Mouse (Mus musculus): ENCODE measurements around the gene Nemf.

The Nemf gene

DNA sequence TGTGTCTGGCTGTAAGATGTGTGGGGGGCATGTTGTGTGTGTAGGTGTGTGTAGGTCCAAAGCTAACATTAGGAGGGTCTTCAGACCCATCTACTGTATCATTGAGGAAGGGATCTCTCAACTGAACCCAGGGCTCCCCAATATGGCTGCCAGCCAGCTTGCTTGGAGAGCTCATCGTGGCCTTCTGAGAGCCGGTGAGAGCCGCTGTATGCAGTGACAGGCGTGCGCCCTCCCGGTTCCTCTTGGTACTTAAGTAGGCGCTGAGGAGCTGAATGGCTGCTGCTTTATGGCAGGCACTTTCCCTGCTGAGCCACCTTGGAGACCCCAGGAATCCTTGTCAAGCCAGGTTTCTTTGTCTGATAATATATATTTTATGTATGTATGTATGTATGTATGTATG is 50.6 kb downstream of the Nemf start:
- in situ Hi-C loops (cut with MboI, MseI): loop anchor here (10.0 kb wide), 1 partner anchor 92 kb away; no protein-coding TSS in a partner anchor

DNA sequence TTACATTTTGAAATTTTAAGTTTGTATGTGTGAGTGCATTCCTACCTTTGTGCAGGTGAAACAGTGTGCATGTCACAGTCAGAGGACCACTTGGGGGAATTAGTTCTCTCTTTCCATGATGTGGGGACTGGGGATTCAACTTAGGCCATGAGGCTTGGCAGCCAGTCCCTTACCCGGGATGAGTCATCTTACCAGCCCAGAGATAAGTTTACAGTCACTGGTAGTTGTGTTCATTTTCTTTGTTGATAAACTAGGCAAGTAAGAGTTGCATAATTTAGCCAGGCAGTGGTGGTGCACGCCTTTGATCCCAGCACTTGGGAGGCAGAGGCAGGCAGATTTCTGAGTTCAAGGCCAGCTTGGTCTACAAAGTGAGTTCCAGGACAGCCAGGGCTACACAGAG is 52.9 kb downstream of the Nemf start:
- in situ Hi-C loops (cut with MboI, MseI): loop anchor here (10.0 kb wide), 1 partner anchor 89 kb away; no protein-coding TSS in a partner anchor

DNA sequence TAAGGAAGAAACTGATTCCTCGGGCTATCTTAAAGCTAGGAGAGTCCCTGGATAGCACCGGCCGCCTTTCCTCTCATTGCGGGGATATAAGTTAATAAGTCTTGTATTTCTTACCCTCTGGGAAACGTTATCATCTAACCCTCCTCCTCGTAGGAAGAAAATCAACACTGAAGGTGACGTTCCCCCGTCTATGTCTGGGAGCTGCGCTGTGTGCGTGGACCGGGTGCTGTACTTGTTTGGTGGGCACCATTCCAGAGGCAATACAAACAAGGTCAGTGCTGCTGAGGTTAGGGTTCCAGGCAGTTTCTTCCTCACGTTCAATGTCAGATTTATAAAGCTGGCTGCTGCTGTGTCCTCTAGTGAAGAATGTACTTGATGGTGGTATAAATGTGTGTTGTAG is 54.8 kb downstream of the Nemf start:
- in situ Hi-C loops (cut with MboI, MseI): loop anchor here (10.0 kb wide), 1 partner anchor 87 kb away; no protein-coding TSS in a partner anchor

DNA sequence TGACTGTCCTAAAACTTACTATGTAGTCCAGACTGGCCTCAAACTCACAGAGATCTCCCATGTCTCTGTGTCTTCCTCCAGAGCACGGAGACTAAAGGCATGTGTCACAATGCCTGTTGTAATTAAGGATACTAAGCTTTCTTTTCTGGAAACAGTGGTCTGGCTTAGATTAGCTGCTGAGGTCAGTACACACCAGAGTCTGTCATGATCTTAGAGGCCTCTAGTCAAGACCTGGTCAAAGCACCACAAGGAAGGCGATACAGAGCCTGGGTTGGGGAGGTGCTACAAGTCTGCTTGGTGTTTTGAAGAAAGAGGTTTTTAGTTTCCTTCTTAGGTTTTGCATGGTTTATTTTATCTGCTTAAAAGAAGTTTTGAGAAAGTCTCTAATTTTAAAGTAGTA is 56.6 kb downstream of the Nemf start:
- in situ Hi-C loops (cut with MboI, MseI): loop anchor here (10.0 kb wide), 1 partner anchor 86 kb away; no protein-coding TSS in a partner anchor

DNA sequence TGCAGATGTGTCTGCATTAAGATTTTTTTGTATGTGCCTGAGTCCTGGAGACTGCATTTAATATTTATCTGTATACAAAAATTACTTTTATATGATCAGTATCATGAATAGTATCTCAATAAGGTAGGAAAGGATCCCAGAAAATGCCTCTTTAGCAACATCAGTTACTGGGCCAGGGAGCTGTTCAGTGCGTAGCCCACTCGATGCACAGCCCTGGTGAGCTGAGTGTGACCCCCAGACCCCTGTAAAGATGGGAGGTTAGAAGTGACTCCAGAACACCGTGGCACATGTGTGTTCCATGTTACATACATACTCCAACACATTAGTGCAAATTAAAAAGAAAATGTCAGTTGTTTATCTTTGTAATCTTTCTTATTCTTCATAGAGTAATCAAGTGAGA is 57.1 kb downstream of the Nemf start:
- in situ Hi-C loops (cut with MboI, MseI): loop anchor here (10.0 kb wide), 1 partner anchor 85 kb away; no protein-coding TSS in a partner anchor

DNA sequence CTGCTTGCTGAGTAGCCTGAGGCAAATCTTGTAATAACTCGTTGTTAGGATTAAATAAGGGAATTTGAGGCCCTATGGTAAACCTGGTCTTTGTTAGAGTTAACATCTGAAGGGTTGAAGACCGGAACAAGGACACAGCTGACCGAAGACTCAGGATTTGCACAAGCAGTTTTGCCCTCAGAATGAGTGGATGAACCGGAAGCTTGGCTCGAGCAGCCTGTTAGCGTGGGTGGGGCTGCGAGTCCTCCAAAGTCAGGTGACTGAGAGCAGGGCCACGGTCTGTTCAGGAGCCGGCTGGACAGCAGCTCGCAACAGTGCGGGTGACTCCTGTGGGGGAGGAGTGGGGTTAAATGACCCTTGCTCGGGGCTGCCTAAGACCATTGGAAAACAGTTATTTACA is 57.7 kb downstream of the Nemf start:
- in situ Hi-C loops (cut with MboI, MseI): no loop called here

DNA sequence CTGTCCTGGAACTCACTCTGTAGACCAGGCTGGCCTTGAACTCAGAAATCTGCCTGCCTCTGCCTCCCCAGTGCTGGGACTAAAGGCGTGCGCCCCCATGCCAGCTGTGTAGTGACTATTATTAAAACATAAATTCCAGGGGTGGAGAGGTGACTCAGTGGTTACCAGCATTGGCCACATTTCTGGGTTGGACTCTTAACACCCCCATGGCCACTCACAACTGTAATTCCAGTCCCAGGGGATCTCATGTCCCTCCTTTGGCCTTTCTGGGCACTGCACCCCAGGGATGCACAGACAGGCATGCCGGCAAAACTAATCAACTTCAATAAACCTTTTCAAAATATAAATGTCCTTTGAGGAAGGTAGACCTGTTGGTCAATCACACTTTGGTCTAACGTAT is 58.7 kb downstream of the Nemf start:
- in situ Hi-C loops (cut with MboI, MseI): no loop called here

DNA sequence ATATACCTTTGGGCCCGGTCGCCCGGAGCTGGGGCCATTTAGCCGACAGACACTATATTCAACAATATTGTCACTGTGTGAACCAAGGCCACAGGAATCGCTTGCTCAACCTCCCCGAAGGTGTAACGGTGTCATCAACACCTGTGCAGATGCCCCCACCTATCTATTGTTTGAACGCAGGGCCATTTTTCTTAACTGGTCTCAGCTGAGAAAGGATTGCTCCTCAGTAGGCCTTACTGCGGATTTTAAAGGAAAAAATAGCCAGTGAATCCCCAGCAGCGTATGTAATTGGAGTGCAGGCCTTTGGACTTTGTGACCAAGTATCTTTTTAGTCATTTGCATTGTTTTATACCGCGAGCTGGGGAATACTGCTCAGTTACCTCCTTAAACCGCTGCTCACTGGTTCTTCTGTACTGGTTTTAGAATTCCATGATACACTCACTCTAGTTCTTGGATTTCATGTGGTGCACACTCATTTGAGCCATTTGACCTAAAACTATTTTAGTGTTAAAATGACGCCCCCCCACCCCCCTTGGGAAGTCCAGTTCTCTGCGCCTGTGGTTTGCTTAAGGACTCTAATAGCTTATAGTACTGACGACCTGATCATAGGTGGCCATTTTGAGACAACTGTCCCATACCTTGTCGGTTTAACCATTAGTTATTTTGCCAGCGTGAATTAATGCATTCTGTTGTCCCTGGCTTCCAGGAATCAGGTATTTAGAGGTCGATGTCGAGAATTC is 59.4 kb downstream of the Nemf start:
- in situ Hi-C loops (cut with MboI, MseI): no loop called here

DNA sequence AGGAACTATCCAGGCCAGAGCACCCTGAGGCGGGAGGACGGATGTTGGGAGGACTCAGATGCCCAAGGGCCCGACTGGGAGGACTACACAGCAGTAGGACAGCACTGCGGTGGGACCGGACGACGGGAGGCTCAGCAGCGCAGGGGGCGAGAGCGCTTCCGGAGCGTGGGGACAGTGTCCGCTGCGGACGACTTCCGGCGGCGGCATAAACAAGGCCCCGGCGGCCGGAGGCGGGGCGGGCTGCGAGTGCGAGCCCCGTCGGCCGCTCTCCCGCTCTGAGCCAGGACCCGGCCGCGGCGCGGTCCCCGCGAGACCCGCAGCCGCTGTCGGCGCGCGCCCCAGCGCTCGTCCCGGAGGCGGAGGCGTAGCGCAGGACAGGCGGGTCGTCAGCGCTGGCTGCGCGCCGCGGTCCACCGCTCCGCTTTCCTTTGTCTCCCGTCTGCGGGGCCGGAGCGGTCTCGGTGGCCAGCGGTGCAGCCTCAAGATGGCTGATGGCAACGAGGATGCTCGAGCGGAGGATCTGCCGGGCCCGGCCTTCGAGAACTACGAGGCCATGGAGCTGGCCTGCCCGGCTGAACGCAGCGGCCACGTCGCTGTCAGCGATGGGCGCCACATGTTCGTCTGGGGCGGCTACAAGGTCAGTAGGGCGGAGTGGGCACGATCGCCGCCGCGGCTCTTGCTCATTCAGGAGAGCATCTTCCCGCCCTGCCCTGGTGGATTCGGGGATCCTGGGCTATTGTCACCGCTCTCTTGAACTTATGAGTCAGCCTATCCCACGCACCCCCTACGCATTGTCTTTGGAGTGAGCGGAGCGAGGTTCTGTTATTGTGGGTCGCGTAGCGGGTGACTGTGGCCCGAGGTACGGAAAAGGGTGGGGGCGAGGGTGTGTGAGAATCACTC is 60.2 kb downstream of the Nemf start, which contains the start of gene Klhdc2:
Klhdc2 (plus strand) TSS at position 171 of the 900 bp plus-strand sequence.
- in situ Hi-C loops (cut with MboI, MseI): no loop called here

DNA sequence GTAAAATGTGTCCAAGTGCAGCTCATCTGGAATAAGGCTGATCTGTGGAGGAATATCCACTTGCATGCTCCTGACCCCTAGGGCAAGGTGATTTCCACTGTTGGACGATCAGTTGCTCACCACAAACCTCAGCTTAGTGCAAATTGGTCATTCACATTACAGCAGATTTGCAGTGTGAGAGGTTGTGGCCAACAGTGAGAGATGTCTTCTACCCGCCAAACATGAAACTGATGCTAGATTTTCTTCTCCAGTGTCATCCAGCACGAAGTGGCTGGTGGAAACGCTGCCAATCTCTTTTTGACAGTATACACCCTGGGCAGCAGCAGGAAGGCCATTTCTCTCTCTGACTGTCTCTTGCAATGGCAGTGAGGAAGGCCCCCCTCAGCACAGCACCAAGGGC is 61.3 kb downstream of the Nemf start:
- in situ Hi-C loops (cut with MboI, MseI): no loop called here

DNA sequence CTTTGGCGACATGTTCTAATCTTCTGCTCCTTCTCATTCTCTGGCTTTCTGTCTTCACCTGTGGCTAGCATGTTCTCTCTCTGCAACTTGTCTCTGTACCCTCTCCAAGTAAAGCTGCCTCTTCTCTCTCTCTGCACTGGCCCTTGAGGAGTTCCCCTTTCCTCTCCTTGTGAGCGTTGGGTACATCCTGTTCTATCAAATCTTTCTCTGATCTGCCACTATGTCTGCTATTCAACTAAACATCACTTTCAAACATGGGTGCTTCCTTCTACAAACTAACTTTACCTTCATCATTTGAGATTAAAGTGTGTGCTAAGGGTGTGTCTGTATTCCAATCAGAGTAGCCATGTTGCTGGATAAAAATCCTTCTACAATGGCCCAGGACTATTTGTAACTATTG is 62.0 kb downstream of the Nemf start:
- in situ Hi-C loops (cut with MboI, MseI): no loop called here

DNA sequence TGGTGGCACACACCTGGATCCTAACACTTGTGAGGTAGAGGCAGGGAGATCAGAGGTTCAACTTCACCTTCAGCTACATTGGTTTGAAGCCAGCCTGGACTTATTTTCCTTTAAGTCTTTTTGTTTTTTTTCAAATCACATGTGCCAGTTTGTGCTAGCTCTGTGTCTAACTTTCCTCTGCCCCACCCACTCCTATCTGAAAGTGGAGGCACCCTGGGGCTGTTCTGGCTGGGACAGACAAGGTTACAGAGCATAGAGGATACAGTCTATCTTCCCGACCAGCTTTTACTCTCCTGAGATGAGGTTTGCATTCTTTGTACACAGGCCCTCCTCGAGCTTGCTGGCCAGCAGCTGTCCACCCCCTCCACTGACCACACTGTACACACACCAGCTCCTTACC is 63.1 kb downstream of the Nemf start:
- in situ Hi-C loops (cut with MboI, MseI): no loop called here

DNA sequence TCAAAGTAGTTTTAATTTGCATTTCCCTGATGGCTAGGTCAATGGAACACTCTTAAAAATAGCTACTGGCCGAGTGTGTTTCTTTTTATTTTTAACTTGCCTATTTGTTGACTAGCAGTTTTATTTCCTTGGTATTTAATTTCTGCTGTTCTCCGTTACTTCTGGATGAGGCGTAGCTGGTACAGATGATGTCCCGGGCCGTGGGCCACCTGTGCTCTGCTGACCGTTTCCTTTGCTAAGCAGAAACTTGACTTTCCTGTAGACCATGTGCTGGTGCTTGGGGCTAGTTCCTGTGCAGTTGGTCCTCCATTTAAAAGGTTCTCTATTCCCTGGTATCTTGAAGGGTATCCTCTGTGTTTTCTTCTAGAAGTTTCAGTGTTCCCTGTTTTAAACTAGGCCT is 64.6 kb downstream of the Nemf start:
- in situ Hi-C loops (cut with MboI, MseI): no loop called here

DNA sequence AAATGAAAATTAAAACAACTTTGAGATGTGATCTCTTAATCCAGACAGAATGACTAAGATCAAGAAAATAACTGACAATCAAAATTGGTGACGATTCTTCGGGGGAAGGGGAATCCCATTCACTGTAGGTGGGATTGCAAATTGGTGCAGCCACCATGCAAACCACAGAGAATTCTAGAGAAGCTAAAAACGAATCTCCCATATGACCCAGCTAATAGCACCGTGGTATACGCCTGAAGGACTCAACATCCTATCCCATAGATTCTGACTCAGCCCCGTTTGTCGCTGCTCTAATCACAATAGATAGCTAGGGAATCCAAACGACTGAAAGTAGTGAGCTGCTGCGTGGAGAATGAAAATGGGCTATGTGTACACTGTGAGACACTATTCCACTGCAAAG is 68.3 kb downstream of the Nemf start:
- in situ Hi-C loops (cut with MboI, MseI): loop anchor here (5.0 to 10.0 kb wide), 2 partner anchors 36 to 54 kb away; no protein-coding TSS in a partner anchor

DNA sequence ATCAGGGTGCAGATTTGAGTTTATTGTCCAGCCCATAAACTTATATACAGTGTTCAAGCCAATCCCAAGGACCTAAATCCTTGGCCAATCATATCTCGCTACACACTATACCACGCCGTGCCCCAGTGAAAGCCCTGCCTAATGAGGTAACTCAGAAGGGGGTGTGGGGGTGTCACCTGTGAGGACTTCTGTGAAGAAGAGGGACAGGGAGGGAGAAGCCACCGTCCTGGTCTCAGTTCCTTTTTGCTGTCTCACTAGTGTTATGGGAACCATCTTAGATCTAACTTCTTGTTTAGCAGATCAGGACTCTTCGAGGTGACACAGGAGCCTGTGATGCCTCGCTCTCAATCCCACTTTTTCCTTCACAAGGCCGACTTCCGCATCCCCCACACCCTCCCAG is 69.4 kb downstream of the Nemf start:
- in situ Hi-C loops (cut with MboI, MseI): loop anchor here (5.0 to 10.0 kb wide), 2 partner anchors 35 to 53 kb away; no protein-coding TSS in a partner anchor

DNA sequence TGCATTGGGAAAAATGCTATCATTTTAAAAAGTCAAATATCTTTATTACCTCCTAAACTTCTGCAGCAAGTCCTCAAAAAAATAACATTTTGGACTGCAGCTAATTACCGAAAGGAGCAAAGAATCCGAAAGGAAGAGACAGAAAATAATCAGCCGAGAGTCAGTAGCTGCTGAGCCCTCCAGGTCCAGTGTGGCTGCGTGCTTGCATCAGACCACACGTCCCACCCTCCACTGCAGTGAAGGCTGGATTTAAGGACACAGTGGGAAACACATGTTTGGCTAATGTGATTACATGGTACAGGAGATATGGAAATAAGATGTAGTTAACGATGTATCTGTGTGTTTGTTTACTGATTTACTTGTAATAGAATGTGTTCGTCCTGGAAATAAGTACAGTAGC is 73.8 kb downstream of the Nemf start:
- in situ Hi-C loops (cut with MboI, MseI): loop anchor here (10.0 kb wide), 1 partner anchor 48 kb away; no protein-coding TSS in a partner anchor

DNA sequence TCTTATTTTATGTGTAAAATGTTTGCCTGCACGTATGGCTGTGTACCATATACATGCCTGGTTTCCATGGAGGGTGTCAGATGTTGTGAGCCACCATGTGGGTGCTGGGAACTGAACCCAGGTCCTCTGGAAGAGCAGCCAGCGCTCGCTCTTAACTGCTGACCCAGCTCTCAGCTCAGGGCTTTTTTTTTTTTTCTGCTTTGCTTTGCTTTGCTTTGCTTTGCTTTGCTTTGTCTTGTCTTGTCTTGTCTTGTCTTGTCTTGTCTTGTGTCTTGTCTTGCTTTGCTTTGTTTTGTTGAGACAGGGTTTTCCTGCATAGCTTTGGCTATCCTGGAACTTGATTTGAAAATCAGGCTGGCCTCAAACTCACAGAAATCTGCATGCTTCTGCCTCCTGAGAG is 76.0 kb downstream of the Nemf start:
- in situ Hi-C loops (cut with MboI, MseI): loop anchor here (10.0 kb wide), 1 partner anchor 46 kb away; no protein-coding TSS in a partner anchor

DNA sequence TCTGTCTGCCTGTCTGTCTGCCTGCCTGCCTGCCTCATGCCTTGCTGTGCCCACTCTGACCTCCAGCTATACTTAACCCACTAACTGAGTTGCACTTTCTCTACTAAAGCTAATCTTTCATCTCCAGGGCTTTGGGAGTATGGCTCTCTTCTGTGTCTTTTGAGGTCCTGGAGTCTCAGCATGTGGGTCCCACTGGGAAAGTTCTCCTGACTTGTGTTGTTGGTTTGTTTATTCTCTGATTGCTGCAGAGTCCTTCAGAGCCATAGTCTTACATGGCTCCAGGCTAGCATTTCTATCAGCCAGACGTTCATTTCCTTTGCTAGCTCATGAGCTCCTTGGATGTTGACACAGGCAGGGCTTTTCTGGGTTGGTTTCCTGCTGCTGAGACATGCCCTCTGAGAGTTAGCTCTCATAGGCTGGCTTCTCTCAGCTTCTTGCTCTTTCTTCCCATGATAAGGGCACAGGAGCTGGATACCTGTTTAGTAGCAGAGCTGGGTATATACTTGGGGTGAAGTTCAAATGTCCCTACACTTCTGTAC is 77.0 kb downstream of the Nemf start:
- in situ Hi-C loops (cut with MboI, MseI): loop anchor here (10.0 kb wide), 1 partner anchor 45 kb away; no protein-coding TSS in a partner anchor

DNA sequence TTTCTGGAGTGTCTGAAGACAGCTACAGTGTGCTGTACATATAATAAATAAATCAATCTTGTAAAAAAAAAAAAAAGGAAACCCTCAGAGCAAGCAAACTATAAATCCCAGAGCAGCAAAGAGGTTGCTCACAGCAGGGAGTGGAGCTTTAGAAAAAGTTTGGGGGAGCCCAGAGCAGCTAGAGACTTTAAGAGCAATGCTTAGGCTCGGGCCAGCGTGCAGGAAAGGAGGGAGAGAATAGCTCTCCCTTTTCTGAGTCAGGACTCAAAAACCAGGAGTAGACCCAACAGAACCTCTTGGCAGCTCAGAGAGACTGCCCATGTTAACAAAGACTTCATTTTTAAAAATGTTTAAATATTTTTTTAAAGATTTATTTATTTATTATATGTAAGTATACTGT is 88.0 kb downstream of the Nemf start:
- in situ Hi-C loops (cut with MboI, MseI): no loop called here

DNA sequence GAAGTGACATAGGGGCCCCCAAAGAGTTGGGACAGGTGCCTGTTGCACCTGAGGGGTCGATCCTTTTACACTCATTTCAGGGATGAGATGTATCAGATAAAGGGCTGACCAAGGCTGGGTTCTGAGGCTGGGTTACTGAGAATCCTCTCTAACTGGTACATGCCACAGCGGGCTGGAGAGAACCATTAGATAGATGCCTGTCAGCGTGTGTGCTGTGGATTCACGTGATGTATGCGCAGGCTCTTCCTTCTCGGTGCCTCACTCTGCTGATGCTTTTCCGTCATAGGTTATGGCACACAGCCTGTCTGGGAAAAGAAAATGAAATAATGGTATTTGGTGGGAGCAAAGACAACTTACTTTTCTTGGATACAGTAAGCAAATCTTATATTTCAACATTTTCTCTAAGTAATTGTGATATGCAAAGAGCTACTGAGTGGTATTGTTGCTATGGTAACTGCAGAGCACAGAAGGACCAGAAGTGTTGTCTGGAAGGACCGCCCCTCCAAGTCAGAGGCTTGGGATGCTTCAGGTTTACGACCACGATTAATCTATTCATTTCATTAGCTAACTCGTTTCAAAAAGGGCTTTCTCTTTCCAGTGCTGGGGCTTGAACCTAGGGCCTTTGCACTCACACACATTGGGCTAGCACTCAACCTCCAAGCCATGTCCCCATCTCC is 88.9 kb downstream of the Nemf start:
- in situ Hi-C loops (cut with MboI, MseI): no loop called here

DNA sequence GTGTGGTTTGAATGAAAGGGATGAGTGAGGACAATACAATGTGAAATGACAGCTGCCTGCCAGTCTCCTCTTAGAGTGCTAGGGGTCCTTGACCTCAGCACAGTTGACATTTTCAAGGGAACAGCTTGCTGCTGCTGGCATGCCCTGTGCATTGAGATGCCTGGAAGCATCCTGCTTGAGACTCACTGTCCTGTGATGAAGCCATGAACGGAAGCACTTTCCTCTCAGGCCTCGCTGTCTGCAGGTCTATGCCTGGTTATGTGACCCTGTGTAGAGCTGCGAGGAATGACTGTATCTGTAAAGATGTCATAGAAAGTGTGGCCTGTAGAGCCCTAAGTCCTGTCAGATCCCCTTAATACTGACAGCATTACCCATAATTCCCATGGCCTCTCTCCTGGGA is 91.9 kb downstream of the Nemf start:
- in situ Hi-C loops (cut with MboI, MseI): no loop called here

Measured in regulatory T cell (primary cell).